Mouse (Mus musculus) R1 (cell line): Measurements from ENCODE around the gene Hspa5.
"Not testable (repeated sequence)": the region's sequence is repeated elsewhere in the genome, so short reads cannot be mapped to it uniquely, and the experiment has no call there.

ENCODE experiments used
- DNase-seq: peaks from one replicate; pipeline ENCODE4 v3.0.0-alpha.2; 2018; ENCODE audit warnings: low read depth, low spot score

The Hspa5 gene

GRCm38 (mm10) chr2:34770951-34771350, 819 bp upstream of the Hspa5 start:
- no peak for DNase-seq

- peak; percentile 62 for DNase-seq
Observed at GRCm38 (mm10) chr2:34772252-34773235, 774 bp downstream of the Hspa5 start.

GRCm38 (mm10) chr2:34773673-34774072, 1.9 kb downstream of the Hspa5 start:
- no peak for DNase-seq

- DNase-seq = no peak
Observed at GRCm38 (mm10) chr2:34774493-34774892, 2.7 kb downstream of the Hspa5 start.

GRCm38 (mm10) chr2:34777237-34777868, 5.6 kb downstream of the Hspa5 start:
- no peak for DNase-seq

GRCm38 (mm10) chr2:34783064-34784020, 11.6 kb downstream of the Hspa5 start:
- DNase-seq = peak; percentile 63

GRCm38 (mm10) chr2:34784085-34784484, 12.3 kb downstream of the Hspa5 start:
- DNase-seq = peak; percentile 79

GRCm38 (mm10) chr2:34790282-34790681, 18.5 kb downstream of the Hspa5 start:
- peak; percentile 28 for DNase-seq

- not testable (repeated sequence) for DNase-seq
Observed at GRCm38 (mm10) chr2:34792543-34792942, 20.8 kb downstream of the Hspa5 start.

GRCm38 (mm10) chr2:34794511-34794910, 22.7 kb downstream of the Hspa5 start:
- peak; percentile 66 for DNase-seq

- DNase-seq = no peak
Observed at GRCm38 (mm10) chr2:34795426-34795825, 23.7 kb downstream of the Hspa5 start.

GRCm38 (mm10) chr2:34799357-34800256, 27.8 kb downstream of the Hspa5 start, which contains the start of gene Rabepk:
Gene Rabepk, minus strand, starts transcription at chr2:34799912.
- DNase-seq = peak; percentile 90

GRCm38 (mm10) chr2:34800371-34800770, 28.6 kb downstream of the Hspa5 start:
- DNase-seq = no peak

GRCm38 (mm10) chr2:34801516-34802482, 30.0 kb downstream of the Hspa5 start:
- peak; percentile 100 for DNase-seq

GRCm38 (mm10) chr2:34802565-34803245, 30.9 kb downstream of the Hspa5 start:
- peak; percentile 63 for DNase-seq

GRCm38 (mm10) chr2:34803746-34804145, 32.0 kb downstream of the Hspa5 start:
- no peak for DNase-seq

- no peak for DNase-seq
Observed at GRCm38 (mm10) chr2:34804172-34804571, 32.4 kb downstream of the Hspa5 start.

GRCm38 (mm10) chr2:34804815-34805214, 33.0 kb downstream of the Hspa5 start:
- no peak for DNase-seq
